In the genomic region with DNA sequence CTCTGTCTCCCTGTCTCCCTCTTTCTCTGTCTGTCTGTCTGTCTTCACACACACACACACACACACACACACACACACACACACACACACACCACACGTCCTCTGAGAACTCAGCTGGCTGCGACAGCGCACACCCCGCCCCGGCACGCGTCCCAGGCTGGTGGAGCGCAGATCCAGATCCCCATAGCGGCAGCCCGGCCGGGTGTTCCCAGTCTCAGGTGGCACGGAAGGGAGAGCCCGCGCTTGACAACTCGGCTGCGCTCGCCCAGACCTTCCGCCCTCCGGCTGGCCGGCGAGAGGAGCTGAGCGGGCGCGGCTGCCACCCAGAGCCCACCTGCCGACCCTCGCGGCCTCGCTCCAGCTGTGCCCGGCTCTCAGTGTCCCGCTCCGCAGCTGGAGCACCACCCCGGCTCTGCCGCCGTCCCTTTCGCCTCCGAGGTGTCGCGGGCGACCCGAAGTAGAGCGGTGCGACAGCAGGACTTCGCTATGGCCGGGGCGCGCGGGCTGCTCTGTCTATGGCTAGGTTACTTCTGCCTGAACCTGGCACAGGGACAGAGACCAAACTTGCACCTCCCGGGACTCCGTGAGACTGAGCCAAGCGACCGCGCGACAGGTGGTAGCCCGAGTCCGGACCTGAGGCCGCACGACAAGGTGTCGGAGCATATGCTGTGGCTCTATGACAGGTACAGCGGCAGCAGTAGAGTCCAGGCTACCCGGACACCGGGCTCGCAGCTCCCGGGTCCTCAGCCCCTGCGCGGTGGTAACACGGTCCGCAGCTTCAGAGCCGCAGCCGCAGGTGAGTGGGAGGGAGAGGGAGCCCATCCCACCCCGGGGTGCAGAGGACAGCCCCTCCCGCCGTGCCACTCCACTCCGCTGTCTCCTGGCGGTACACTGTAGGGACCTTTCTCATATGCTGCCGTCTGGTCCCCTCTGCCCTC, we compare ENCODE assay signal across 8 mouse cellular contexts. TPM values are rescaled to one million over a fixed set of nuclear protein-coding genes. Genes with fewer than 3 reads are reported as not detected.
DNase-seq lines count a peak whose midpoint lies in the region; ATAC-seq and TF ChIP-seq lines count a peak whose summit lies in the region.

No protein-coding gene starts in this region.

- peak; percentile 83 for ATAC-seq in forebrain, postnatal 0 days
- ATAC-seq in kidney, embryonic 14.5 days (ENCODE audit: low FRiP score, low TSS enrichment) = peak; percentile 90
- ATAC-seq in lung, embryonic 14.5 days (ENCODE audit: insufficient read depth) = peak; percentile 82

- no peak overlapping the region; the same call in 1 of the 2 replicates for H3K27ac ChIP-seq in forebrain, postnatal 0 days (ENCODE audit: low read depth, low read length)
- no peak overlapping the region for H3K27ac ChIP-seq in kidney, embryonic 14.5 days (ENCODE audit: low read depth, low read length)
- H3K27ac ChIP-seq in lung, embryonic 14.5 days (ENCODE audit: low read depth) = peak overlapping the region; percentile 36; the same call in 1 of the 2 replicates

- intact Hi-C loops in gastrocnemius, postnatal 14 days (cut with DNase I; ENCODE audit: low total_unique reads) = no loop called here
- intact Hi-C loops in gastrocnemius, postnatal 36 days (cut with DNase I) = no loop called here

- no peak for TF ChIP-seq CTCF in forebrain, postnatal 0 days (IDR thresholded peaks at IDR 0.05; ENCODE audit: low read depth)
- TF ChIP-seq CTCF in lung, embryonic 14.5 days (IDR thresholded peaks at IDR 0.05; ENCODE audit: low read depth) = no peak

- DNase-seq in gastrocnemius, postnatal 14 days = peak; percentile 42
- DNase-seq in gastrocnemius, postnatal 36 days = no peak
- DNase-seq in adrenal gland, adult 2 months = peak; percentile 13
- peak; percentile 54 for DNase-seq in forebrain, postnatal 0 days
- DNase-seq in lung, embryonic 14.5 days = peak; percentile 68
- peak; percentile 49 for DNase-seq in right cerebral cortex, postnatal 4 days
- DNase-seq in thymus, postnatal 36 days = no peak

- H3K27me3 ChIP-seq in forebrain, postnatal 0 days (ENCODE audit: insufficient read depth, low read length) = no peaks in the 10 kb centered on the region
- H3K27me3 ChIP-seq in kidney, embryonic 14.5 days (ENCODE audit: control insufficient read depth, insufficient read depth, low read length) = peaks cover 32% of the 10 kb centered on the region; the same call in 1 of the 2 replicates
- peaks cover 20% of the 10 kb centered on the region for H3K27me3 ChIP-seq in lung, embryonic 14.5 days (ENCODE audit: insufficient read depth, low read length)

- 4% methylated on average over 75 of the region's 75 CpGs for WGBS in forebrain, postnatal 0 days
- WGBS in kidney, embryonic 14.5 days = under 1% methylated on average over 66 of the region's 75 CpGs
- WGBS in lung, embryonic 14.5 days = under 1% methylated on average over 75 of the region's 75 CpGs

- no peaks in the 10 kb centered on the region for H3K9me3 ChIP-seq in forebrain, postnatal 0 days (ENCODE audit: low read length)
- no peaks in the 10 kb centered on the region for H3K9me3 ChIP-seq in kidney, embryonic 14.5 days (ENCODE audit: control insufficient read depth, low read length)
- no peaks in the 10 kb centered on the region for H3K9me3 ChIP-seq in lung, embryonic 14.5 days (ENCODE audit: low read depth, low read length)

- H3K4me1 ChIP-seq in forebrain, postnatal 0 days (ENCODE audit: insufficient read depth) = 0 out of 2 replicates have a peak, but pooled peaks cover 3% of the 10 kb centered on the region
- H3K4me1 ChIP-seq in kidney, embryonic 14.5 days (ENCODE audit: control insufficient read depth, insufficient read depth, low read length) = no peaks in the 10 kb centered on the region
- no peaks in the 10 kb centered on the region; the same call in 1 of the 2 replicates for H3K4me1 ChIP-seq in lung, embryonic 14.5 days (ENCODE audit: insufficient read depth)

- peak overlapping the region; percentile 63 for H3K9ac ChIP-seq in forebrain, postnatal 0 days
- H3K9ac ChIP-seq in kidney, embryonic 14.5 days (ENCODE audit: low read depth, low read length) = peak overlapping the region; percentile 46
- peak overlapping the region; percentile 68 for H3K9ac ChIP-seq in lung, embryonic 14.5 days

- no peaks in the 10 kb centered on the region for H3K36me3 ChIP-seq in forebrain, postnatal 0 days (ENCODE audit: insufficient read depth)
- H3K36me3 ChIP-seq in kidney, embryonic 14.5 days (ENCODE audit: control insufficient read depth, insufficient read depth, low read length) = no peaks in the 10 kb centered on the region
- H3K36me3 ChIP-seq in lung, embryonic 14.5 days (ENCODE audit: insufficient read depth) = no peaks in the 10 kb centered on the region

- peak overlapping the region; percentile 58 for H3K4me3 ChIP-seq in forebrain, postnatal 0 days (ENCODE audit: low read depth, low read length)
- peak overlapping the region; percentile 55 for H3K4me3 ChIP-seq in kidney, embryonic 14.5 days (ENCODE audit: low read length)
- peak overlapping the region; percentile 57 for H3K4me3 ChIP-seq in lung, embryonic 14.5 days (ENCODE audit: low read depth, low read length)

- peak overlapping the region; percentile 100 for H3K4me2 ChIP-seq in forebrain, postnatal 0 days (ENCODE audit: low read depth)
- peak overlapping the region; percentile 86 for H3K4me2 ChIP-seq in kidney, embryonic 14.5 days (replicated peaks; ENCODE audit: low read depth, low read length)
- H3K4me2 ChIP-seq in lung, embryonic 14.5 days = peak overlapping the region; percentile 91

RNA-seq across cellular contexts. Expression of gene Bmp3, which starts 0.7 kb away (rescaled TPM):
- total RNA-seq in gastrocnemius, postnatal 14 days (2021) = 1 to 10 TPM; 1.6 to 2.4 TPM
- total RNA-seq in gastrocnemius, postnatal 36 days (2021) = under 1 TPM; 0.35 to 0.84 TPM
- 1 to 10 TPM in 1 of 2 experiments, under 1 TPM in 1; 0.86 to 1.4 TPM for total RNA-seq in adrenal gland, adult 2 months (2021)
- polyA plus RNA-seq in adrenal gland, adult 2 months (2012; rRNA removed) = 0.96 and 1.2 TPM in 2 replicates
- 6.0 and 7.8 TPM in 2 replicates for total RNA-seq in forebrain, postnatal 0 days (2014; rRNA removed)
- polyA plus RNA-seq in forebrain, postnatal 0 days (2015; fragmentation: Nextera tagmentation; extraction: Ambion mirVana) = 1.3 and 2.2 TPM in 2 replicates
- 5.6 and 12.9 TPM in 2 replicates for polyA plus RNA-seq in kidney, embryonic 14.5 days (2014; fragmentation: Nextera tagmentation; extraction: Ambion mirVana)
- polyA plus RNA-seq in lung, embryonic 14.5 days (2014; fragmentation: Nextera tagmentation; extraction: Ambion mirVana) = 11.2 and 11.6 TPM in 2 replicates

Comparison
In these comparisons a context has a peak if more than half of its experiments do, and no peak if none do; other contexts are left out.
1. DNase-seq: peak in gastrocnemius, postnatal 14 days (single experiment), adrenal gland, adult 2 months (single experiment), forebrain, postnatal 0 days (single experiment), lung, embryonic 14.5 days (single experiment) and right cerebral cortex, postnatal 4 days (single experiment); none in gastrocnemius, postnatal 36 days (0 of 2) and thymus, postnatal 36 days (0 of 2).
2. Peak in every context shown above with its lines, with median percentiles within 50 percentile points of each other: ATAC-seq, H3K4me2 ChIP-seq, H3K4me3 ChIP-seq and H3K9ac ChIP-seq.